Mouse (Mus musculus): ENCODE measurements at regions not wholly inside any gene's neighbourhood (a gene's known extent, or its start where the extent isn't known, plus 50 kb on each side); places are given as distances from the start of the nearest gene placed in this dataset.

DNA sequence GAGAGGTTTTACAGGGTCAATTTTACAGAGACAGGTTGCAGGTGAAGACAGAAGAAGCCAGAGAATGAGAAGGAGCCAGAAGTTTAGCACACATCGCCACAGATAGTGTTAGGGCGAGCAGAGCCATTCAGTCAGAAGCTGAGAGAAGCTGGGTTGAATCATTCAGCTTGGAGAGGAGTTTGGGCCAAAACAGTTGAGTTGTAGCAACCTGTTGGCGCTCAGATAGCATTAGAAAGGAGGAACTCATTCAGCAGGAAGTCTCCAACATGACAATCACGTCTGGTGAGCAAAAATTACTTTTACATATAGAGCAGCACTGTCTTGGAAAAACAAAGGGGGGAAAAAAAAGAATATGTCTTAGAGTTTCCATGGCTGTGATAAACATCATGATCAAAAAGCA is 53.2 kb downstream of the Fam43a start:
- WGBS, result 80% methylated on average over 4 of the region's 4 CpGs
- no peak for DNase-seq (ENCODE audit: low read depth, low spot score)

DNA sequence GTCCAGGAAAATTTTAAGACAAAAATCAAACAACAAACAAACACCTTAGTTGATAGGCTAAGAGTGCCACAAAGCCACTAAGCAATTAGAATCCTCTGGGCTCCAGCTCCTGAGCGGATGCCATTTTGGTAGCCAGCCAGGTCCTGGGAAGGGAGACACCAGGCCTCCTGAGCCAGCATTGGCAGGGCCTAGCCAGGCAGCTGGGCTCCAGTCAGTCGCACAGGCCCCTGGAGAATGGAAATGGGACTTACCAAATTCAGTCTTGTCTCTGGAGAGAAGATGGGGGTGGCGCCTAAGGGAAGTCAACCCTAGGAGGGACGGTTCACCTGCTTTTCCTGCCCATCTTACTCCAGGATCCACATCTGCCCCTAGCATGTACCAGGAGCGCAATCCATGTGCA is 54.3 kb downstream of the Fam43a start:
- no peak for DNase-seq (ENCODE audit: low read depth, low spot score)
- 79% methylated on average over 5 of the region's 5 CpGs for WGBS

DNA sequence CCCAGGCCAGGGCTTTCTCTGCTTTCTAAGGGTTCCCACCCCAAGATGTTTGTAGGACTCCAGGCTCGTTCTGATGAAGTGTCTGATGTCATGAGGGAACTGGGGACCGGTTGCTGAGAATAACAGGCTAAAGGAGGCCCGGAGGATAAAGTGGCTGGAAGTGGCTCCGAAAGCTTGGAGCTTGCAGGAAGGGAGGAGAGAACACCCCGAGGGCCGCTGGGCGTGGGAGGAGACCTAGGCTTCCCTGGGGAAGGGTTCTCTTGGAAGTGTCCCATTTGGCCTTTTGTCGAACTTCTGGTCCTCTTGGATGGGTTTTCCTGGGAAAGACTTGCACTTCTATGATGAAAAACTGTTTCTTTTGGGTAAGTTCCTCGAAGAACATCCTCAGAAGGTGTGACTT is 54.7 kb downstream of the Fam43a start:
- WGBS, result 90% methylated on average over 9 of the region's 9 CpGs
- no peak for DNase-seq (ENCODE audit: low read depth, low spot score)

DNA sequence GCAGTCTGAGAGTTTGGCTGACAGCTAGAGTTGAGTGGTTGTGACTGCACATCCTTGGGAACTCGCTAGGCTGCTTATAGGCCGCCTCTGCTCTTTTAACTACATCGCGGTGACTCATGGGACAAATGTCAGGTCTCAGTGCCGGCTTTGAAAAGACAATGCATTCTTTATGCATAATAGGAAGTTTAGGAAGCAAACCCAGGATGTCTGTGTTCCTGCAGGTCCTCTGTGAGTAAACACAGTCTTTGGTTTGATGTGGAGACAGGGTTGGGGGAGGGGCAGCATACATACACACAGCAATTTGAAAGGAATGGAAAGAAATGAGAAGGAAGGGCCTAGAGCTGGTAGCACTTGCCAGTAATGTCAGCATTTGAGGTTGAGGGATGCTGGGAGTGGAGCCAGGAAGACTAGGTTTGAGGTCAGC is 56.3 kb downstream of the Fam43a start:
- WGBS, result 28% methylated on average over 5 of the region's 5 CpGs
- no peak for DNase-seq (ENCODE audit: low read depth, low spot score)

DNA sequence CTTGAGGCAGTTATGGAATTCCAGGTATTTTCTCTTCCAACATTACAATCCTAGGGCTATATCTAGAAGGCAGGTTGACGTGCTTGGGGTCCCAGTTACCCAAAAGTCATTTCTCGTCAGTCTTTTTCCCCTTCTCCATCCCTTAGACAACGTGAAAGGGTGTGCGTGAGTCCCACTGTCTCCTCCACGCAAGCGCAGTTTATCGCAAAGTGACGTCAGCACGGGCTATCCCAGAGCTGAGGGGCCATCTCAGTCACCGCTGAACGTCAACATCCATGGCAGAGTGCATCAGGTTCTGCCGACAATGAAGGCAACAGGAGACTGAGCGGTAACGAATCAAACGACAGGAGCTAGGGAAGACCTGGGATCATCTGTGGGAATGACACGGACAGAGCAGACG is 57.4 kb downstream of the Fam43a start:
- 91% methylated on average over 17 of the region's 17 CpGs for WGBS
- DNase-seq (ENCODE audit: low read depth, low spot score), result no peak

DNA sequence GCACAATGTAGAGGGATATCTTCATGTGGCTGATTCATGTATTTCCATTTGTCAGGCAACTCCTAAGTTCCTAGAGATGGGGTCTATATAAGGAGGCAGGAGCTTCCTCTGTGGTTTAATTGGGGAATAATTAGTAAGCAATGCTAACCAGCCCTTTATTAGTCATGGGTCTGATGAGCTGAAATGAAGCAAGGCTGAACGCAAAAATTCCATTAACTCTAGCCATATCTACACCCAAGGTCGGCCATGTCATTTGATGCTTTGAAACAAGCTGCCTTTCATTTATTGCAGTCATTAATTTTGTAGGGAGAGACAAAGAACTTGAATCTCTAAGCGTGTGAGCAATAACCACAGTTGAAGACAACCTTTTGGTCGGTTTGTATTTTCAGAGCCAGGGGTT is 59.4 kb downstream of the Fam43a start:
- 86% methylated on average over 4 of the region's 4 CpGs for WGBS

DNA sequence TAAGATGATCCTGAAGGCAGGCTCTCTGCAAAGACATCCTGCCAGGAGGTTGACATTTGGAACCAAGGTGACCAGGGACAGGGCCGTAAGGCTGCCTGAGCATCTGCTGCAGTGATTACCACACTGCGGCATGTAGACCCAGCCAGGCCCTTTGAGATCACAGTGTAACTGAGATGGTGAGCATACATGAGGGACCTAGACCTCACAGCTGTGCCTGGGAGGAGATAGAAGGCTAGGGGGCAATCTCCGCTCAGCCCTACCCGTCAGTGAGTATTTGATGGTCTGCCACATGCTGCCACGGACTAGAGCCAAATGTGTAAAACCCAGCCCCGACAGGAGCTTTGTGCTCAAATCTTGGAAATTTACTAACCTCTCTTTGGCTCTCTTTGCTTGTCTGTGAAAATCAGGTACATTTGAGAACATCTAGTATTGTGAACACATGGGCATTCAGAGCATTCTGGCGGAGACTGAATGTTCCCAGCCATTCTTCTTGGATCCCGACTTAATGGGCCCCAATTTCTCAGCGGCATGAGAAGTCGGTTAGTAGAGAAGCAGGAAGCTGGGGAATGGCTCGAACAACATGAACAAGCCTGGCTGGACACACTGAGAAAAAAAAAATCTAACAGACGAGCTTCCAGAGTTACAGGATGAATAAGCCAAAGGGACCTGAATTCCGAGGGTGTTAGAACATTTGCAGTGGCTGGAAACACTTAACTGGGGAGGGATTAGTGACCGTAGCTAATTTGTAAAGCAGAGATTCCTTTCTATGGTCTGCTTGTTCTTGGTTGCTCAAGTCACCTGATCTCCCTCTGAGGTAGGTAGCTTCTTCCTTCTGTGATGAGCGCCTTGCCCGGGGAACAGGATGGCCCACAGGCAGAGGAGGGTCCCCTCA is 61.8 kb downstream of the Fam43a start:
- 74% methylated on average over 16 of the region's 16 CpGs for WGBS
- DNase-seq (ENCODE audit: low read depth, low spot score), result no peak

More for the DNA sequence above, 59.4 kb downstream of the Fam43a start:
- DNase-seq (ENCODE audit: low read depth, low spot score), result no peak

DNA sequence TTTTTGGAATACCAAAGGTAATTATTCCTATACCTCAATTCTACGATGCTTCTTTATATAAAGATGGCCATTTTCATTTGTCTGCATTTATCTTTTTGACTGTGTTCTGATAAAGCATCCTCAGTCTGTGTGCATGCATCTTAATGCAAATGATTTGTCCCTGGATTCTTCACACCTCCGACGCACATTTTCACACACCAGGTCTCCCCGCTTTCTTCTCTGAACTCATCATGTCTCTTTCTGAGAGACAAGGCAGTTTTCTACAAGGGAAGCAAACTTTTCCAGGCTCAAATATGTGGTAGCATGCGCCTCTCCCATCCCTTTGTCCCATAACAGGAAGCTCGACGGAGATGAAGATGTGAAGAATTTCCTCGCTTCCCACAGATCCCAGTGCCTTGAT is 63.5 kb downstream of the Fam43a start:
- DNase-seq (ENCODE audit: low read depth, low spot score), result no peak
- 72% methylated on average over 8 of the region's 8 CpGs for WGBS

DNA sequence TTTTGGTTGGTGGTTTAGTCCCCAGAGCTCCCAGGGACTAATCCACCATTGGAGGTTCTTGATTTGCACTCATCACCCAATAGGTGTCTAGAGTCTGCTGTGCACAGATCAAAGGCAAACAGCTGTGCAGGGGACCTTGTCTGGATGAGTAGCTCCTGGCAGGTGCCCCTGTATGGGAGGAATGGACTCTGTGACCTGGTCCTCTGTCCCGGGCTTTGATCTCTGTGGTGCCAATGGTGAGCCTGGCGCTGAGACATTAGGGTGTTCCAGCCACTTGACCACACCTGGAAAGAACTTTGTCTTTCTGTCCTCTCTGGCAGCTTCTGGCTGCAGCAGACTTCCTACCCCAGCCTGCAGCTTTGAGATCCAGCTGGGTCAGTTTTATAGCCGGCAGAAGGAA is 64.4 kb downstream of the Fam43a start:
- WGBS, result 24% methylated on average over 3 of the region's 3 CpGs
- DNase-seq (ENCODE audit: low read depth, low spot score), result no peak

DNA sequence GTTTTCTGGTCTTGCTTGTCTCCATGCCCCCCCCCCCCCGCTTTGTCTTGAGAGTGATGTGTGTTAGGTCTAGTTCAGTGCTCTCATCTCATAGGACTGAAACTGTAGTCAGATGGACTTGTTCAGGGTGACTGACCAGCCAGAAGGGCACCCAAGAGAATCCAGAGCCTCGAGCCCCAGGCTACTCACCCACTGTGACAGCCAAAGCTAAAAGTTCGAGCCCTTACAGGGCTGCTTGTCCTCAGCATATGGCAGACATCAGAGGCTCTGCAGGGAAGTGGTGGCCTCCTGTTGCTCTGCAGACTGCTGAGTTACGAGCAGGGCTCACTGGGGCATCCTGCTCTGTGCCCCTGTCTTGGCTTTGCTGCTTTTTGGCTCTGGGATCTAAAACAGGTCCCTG is 64.9 kb downstream of the Fam43a start:
- DNase-seq (ENCODE audit: low read depth, low spot score), result no peak
- 74% methylated on average over 4 of the region's 4 CpGs for WGBS

DNA sequence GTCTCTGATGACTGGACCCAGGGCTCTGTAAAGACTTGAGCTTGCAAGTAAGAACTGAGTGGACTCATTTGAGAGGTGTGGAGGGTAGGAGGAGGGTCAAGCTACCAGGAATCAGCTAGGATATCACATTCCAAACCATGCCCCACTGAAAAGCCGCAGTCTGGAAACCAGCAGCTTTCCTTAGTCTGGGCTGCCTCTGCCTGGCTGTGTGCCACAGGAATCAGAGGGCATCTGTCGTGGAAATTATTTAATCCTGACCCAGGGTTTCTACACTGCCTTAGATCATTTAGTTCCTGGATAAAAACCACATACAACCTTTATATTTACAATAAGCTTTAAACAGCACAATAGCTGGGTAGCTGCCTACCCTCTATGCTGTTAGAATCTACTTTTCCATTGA is 66.4 kb downstream of the Fam43a start:
- 58% methylated on average over 2 of the region's 2 CpGs for whole genome bisulfite sequencing
- DNase-seq (ENCODE audit: low read depth, low spot score), result no peak

DNA sequence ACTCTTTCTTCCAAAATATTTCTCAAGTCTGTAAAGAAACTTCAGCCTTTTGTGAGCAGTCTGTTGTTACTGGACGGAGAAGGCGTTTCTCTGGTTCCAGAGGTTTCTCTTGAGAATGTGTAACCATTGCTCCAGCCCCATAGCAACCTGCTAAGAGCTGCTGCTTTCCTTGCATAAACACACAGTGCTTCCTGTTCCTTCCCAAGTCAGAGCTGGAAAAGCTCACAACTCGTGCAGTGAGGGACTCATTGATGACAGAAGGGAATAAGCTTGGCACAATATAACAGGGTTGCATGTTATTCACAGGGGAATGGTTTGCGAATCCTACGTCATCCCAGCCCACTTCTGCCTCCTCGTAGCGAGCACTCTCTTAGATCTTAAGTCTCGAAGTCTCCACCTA is 70.4 kb downstream of the Fam43a start:
- no peak for DNase-seq (ENCODE audit: low read depth, low spot score)
- 78% methylated on average over 8 of the region's 8 CpGs for WGBS

DNA sequence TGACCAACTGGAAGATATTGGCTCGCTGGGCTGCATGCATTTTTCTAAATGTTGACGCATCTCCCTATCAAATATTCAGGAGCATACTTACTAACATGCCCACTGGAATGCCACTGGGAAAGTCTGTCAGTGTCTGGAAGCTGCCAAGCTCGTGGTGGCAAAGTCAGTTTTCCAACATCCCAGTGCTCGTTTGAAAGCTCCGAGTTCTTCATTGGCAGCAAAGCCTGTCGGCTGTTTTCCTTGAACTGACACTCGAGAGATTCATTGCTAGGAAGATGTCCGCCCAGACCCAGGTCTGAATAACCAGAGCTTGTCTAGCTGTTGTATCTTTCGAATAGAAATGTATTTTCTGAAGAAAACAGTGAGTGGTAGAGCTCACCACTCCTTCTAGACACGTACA is 72.1 kb downstream of the Fam43a start:
- no peak for DNase-seq (ENCODE audit: low read depth, low spot score)
- 78% methylated on average over 10 of the region's 10 CpGs for WGBS

DNA sequence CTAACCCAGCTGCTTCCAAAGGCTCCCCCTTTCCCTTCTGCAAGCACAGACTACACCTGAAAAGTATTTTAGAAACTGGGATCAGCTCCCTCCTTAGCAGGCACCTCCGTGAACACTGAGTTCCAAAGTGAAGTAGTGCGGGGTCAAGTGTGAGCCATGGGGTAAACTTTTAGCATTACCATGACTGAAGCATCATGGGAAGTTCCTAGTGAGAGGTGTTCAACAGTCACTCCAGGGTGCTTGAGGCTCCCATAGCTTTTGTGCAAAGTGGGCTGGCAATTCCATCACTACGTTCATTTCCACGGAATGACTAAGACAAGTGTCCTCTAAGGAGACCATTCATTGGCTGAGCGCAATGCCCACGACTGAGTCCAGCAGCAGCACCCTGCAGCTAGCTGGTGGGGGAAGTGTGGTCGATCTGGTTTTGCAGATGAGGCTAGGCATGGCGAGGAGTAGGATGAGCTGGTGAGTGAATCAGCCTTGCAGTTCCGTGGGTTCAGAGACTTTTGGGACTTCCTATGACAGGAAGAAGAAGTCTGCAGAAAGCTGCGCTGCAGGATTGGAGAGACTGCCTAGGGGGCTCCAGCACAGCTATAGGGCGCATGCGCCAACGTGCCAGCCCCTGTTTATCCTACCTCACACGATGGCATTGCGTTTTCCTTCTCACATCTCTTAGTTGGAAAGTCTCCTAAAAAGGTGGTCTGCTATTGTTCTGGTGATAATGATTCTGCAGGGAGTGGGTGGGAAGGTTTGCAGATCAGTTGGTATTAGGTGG is 73.4 kb downstream of the Fam43a start:
- DNase-seq (ENCODE audit: low read depth, low spot score), result no peak
- WGBS, result 72% methylated on average over 15 of the region's 15 CpGs

DNA sequence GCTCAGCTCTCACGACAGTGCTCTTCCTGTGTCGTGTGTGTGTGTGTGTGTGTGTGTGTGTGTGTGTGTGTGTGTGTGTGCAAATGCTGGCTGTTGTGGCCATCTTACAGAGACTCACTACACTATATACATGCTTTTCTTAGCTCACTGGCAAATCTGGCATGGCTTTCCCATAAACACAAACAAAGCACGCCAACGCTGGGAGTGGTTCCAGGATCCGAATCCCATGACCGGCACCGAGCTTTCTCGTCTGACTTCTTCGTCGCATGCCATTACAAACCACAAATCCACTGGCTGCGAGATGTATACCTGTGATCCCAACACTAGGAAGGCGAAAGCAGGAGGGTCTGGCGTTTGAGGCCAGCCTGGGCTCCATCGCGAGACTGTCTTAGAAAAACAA is 74.1 kb downstream of the Fam43a start:
- 71% methylated on average over 15 of the region's 15 CpGs for WGBS
- DNase-seq (ENCODE audit: low read depth, low spot score), result no peak

DNA sequence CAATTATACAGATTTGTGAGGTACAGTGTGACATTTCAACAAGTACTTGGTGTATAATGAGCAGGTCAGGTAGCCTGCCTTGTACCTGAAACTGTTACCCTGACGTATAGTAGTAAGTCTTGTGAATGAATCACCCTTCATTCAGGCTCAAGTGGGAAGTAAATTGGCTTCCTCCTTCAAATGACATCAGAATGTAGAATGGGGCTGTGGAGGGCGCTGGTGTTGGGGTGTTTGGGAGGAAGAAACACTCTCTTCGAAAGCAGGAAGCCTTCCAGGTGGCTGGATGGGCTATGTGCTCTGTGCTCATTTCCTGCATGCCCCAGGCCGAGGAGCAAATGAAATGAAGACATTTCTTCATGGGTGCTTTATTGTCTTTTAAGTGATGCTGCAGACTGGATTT is 76.3 kb downstream of the Fam43a start:
- DNase-seq (ENCODE audit: low read depth, low spot score), result no peak
- WGBS, result 63% methylated on average over 4 of the region's 4 CpGs

DNA sequence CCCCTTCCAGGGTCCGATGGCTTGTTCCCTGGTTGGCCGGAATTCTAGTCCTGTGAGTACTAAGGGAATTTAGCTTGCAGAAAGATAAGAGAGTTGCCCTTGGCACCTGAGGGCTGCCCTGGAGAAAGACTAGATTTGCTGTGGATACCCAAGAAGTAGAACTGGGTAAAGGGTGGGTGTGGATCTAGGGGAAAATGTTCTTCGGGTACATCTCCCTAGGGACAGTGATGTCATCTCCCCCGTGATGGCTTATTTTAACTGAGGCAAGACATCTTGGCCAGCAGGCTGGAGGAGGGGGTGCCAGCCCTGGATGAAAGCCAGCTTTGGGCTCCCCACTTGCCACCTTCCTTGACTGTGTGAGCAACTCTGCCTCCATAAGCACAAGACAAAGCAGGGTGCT is 77.5 kb downstream of the Fam43a start:
- no peak for DNase-seq (ENCODE audit: low read depth, low spot score)
- WGBS, result 88% methylated on average over 4 of the region's 4 CpGs

DNA sequence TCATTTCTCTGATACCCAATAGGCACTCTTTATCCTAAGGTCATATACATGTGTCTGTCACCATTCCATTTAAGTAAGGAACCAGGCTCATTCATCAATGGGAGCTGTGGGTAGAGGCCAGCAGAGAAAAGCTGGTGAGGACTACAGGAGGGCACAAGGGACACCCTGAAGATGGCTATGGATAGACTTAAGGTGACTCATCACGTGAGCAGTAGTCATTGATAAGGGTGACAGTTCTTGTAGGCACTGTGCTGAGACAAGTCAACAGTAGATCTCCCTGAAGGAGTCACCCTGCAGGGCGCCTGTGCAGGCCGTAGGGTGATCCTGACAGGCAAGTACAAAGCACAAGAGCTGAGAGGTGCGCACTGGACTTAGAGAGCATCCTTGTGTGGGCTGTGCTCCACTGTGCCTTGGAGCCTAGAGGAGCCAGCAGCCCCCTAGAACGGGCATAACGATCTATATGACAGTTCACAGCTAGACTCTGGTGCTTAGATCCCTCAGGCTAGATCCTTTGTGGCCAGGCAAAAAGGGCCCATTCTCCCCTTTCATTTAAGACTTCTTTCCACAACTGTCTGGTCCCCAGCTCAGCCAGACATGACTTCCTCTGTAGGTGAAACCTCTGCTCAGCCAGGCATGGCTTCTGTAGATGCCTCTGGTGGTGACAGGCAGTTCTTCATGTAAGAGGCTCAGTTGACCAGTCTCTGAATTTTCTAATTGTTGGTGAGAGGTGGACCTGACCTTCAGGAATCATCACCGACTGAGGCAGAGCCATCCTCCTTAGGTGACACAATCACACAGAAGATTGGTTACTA is 78.6 kb downstream of the Fam43a start:
- no peak for DNase-seq (ENCODE audit: low read depth, low spot score)
- WGBS, result 90% methylated on average over 7 of the region's 7 CpGs

DNA sequence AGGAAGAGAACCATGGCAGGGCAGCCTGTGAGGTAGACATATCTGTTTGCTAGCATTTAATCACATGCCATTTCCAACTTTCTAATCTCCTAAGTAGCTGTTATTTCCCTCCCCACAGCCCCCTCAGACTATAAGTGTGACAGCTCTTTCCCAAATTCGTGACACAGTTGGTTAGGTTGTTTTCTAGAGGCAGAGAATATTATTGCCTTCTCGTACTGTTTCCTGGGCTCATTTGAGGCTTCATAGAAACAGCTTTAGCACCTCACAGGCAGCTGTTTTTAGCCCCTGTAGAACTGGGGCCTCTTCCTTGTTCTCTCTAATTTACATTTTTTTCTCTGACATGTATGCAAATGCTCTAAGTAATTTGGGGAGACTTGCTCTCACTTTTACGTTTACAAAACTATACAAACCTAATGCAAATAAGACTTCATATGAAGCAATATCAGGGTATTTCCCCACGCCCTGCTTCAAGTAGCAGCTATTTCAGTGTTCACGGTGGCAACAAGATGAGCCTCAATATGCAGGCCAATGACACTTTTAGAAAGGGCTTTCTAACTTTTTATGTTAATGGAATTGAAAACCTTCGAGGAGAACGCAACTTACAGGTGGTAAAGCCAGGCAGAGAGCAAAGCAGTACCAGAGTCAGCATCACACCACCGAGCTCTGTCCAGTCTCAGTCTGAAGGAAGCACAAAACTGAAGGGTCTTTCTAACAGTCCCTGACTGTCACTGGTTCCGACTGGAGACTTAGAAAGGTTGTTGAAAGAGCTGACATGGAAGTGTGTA is 79.4 kb downstream of the Fam43a start:
- no peak for DNase-seq (ENCODE audit: low read depth, low spot score)
- 64% methylated on average over 9 of the region's 9 CpGs for WGBS

DNA sequence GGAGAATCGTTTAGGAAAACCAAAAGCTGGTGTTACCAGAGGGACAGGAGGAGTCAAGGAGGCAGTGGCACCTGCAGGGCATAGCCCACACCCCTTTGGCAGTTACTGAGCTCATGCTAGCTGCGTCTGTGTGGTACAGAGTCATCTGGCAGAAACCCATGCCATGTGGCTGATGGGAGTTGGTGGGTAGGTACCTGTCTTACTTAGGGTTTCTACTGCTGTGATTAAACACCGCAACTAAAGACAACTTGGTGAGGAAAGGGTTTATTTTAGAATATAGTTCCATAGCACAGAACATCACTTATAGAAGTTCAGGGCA is 79.9 kb downstream of the Fam43a start:
- WGBS, result 69% methylated on average over 3 of the region's 3 CpGs

More for the DNA sequence above, 79.9 kb downstream of the Fam43a start:
- no peak for DNase-seq (ENCODE audit: low read depth, low spot score)

Measured in large intestine, adult 2 months (tissue).